ENCODE assay signal across 12 mouse cellular contexts in genomic region chr5:54280670-54281069, GRCm38 (mm10).
DNase-seq lines count a peak whose midpoint lies in the region; ATAC-seq and TF ChIP-seq lines count a peak whose summit lies in the region.
"Had no signal": no experiment of that assay in that cellular context is flagged by ENCODE, and none has a peak within 500 bp of the region (broad histone marks: within the 10 kb centered on the region; RNA-seq: fewer than 3 reads in every experiment).

No protein-coding gene starts in this region.

- no peak for ATAC-seq in hindbrain, embryonic 14.5 days (ENCODE audit: low FRiP score)
- no peak for ATAC-seq in lung, embryonic 14.5 days (ENCODE audit: insufficient read depth)
- no peak for ATAC-seq in forebrain, embryonic 16.5 days
- ATAC-seq: inflammation-experienced regulatory T-cells, adult 6 months had no signal

- no peaks in the 10 kb centered on the region for H3K9me3 ChIP-seq in hindbrain, embryonic 14.5 days (ENCODE audit: control insufficient read depth, low read length)
- no peaks in the 10 kb centered on the region for H3K9me3 ChIP-seq in hindbrain, embryonic 10.5 days
- H3K9me3 ChIP-seq in lung, embryonic 14.5 days (ENCODE audit: low read depth, low read length): no peaks in the 10 kb centered on the region
- H3K9me3 ChIP-seq in ES-Bruce4 (replicated peaks; ENCODE audit: control insufficient read depth, insufficient read depth, low read length, poor library complexity, severe bottlenecking): no peaks in the 10 kb centered on the region
- no peaks in the 10 kb centered on the region for H3K9me3 ChIP-seq in forebrain, embryonic 16.5 days (ENCODE audit: control insufficient read depth, low read length)
- H3K9me3 ChIP-seq: heart, embryonic 12.5 days had no signal

- H3K36me3 ChIP-seq in hindbrain, embryonic 14.5 days (replicated peaks; ENCODE audit: control insufficient read depth, insufficient read depth): no peaks in the 10 kb centered on the region
- no peaks in the 10 kb centered on the region for H3K36me3 ChIP-seq in hindbrain, embryonic 10.5 days
- no peaks in the 10 kb centered on the region for H3K36me3 ChIP-seq in lung, embryonic 14.5 days (ENCODE audit: insufficient read depth)
- H3K36me3 ChIP-seq in ES-Bruce4 (ENCODE audit: control insufficient read depth, insufficient read depth, low read length, poor library complexity, severe bottlenecking): no peaks in the 10 kb centered on the region
- H3K36me3 ChIP-seq in forebrain, embryonic 16.5 days (ENCODE audit: control insufficient read depth, insufficient read depth): no peaks in the 10 kb centered on the region
- H3K36me3 ChIP-seq: heart, embryonic 12.5 days had no signal

- TF ChIP-seq POLR2A in ES-Bruce4 (IDR thresholded peaks at IDR 0.05; ENCODE audit: insufficient read depth, low read length): no peak

- H3K9ac ChIP-seq in hindbrain, embryonic 14.5 days: no peak overlapping the region
- H3K9ac ChIP-seq in lung, embryonic 14.5 days: no peak overlapping the region
- H3K9ac ChIP-seq in ES-Bruce4 (ENCODE audit: low read depth, poor library complexity, severe bottlenecking): no peak overlapping the region
- H3K9ac ChIP-seq in forebrain, embryonic 16.5 days (replicated peaks; ENCODE audit: low read depth, low read length): no peak overlapping the region
- H3K9ac ChIP-seq: heart, embryonic 12.5 days had no signal

- no peak overlapping the region for H3K4me2 ChIP-seq in hindbrain, embryonic 14.5 days (replicated peaks)
- no peak overlapping the region for H3K4me2 ChIP-seq in lung, embryonic 14.5 days
- no peak overlapping the region for H3K4me2 ChIP-seq in forebrain, embryonic 16.5 days (ENCODE audit: low read length)
- H3K4me2 ChIP-seq: heart, embryonic 12.5 days had no signal

- DNase-seq in hindbrain, embryonic 14.5 days (ENCODE audit: low spot score): peak; percentile 22
- DNase-seq in hindbrain, embryonic 10.5 days (ENCODE audit: low spot score): no peak
- DNase-seq in lung, embryonic 14.5 days: no peak
- no peak for DNase-seq in lung, postnatal 14 days
- DNase-seq in embryo, embryonic 11 days: peak; percentile 34
- no peak for DNase-seq in urinary bladder, postnatal 4 days (ENCODE audit: low spot score in 2 of 2)
- DNase-seq: adrenal gland, adult 2 months; cerebellum, adult 11 months had no signal

- WGBS in hindbrain, embryonic 14.5 days: 42% methylated on average over 4 of the region's 4 CpGs
- WGBS in hindbrain, embryonic 10.5 days: 43% methylated on average over 4 of the region's 4 CpGs
- 45% methylated on average over 4 of the region's 4 CpGs for WGBS in lung, embryonic 14.5 days
- 43% methylated on average over 4 of the region's 4 CpGs for WGBS in forebrain, embryonic 16.5 days

- no peak for TF ChIP-seq EP300 in ES-Bruce4 (IDR thresholded peaks at IDR 0.05; ENCODE audit: insufficient read depth, low read depth, low read length)

- no peak overlapping the region for H3K27ac ChIP-seq in hindbrain, embryonic 14.5 days
- no peak overlapping the region for H3K27ac ChIP-seq in hindbrain, embryonic 10.5 days
- H3K27ac ChIP-seq in lung, embryonic 14.5 days (ENCODE audit: low read depth): no peak overlapping the region
- H3K27ac ChIP-seq in ES-Bruce4 (ENCODE audit: insufficient read depth, low read length): no peak overlapping the region
- no peak overlapping the region for H3K27ac ChIP-seq in forebrain, embryonic 16.5 days (ENCODE audit: low read length)

- TF ChIP-seq CTCF in lung, embryonic 14.5 days (IDR thresholded peaks at IDR 0.05; ENCODE audit: low read depth): peak; percentile 43
- TF ChIP-seq CTCF in ES-Bruce4 (IDR thresholded peaks at IDR 0.05; ENCODE audit: low read depth, low read length): peak; percentile 5

- no peak overlapping the region for H3K4me3 ChIP-seq in hindbrain, embryonic 14.5 days (replicated peaks; ENCODE audit: low read length)
- no peak overlapping the region for H3K4me3 ChIP-seq in hindbrain, embryonic 10.5 days
- no peak overlapping the region for H3K4me3 ChIP-seq in lung, embryonic 14.5 days (ENCODE audit: low read depth, low read length)
- no peak overlapping the region for H3K4me3 ChIP-seq in ES-Bruce4 (ENCODE audit: low read depth, low read length)
- no peak overlapping the region for H3K4me3 ChIP-seq in forebrain, embryonic 16.5 days (replicated peaks; ENCODE audit: low read length)
- H3K4me3 ChIP-seq: heart, embryonic 12.5 days had no signal

- H3K27me3 ChIP-seq in hindbrain, embryonic 14.5 days (ENCODE audit: control insufficient read depth, insufficient read depth, low read length): no peaks in the 10 kb centered on the region
- H3K27me3 ChIP-seq in hindbrain, embryonic 10.5 days (ENCODE audit: insufficient read depth, poor library complexity, severe bottlenecking): no peaks in the 10 kb centered on the region
- H3K27me3 ChIP-seq in lung, embryonic 14.5 days (ENCODE audit: insufficient read depth, low read length): no peaks in the 10 kb centered on the region
- no peaks in the 10 kb centered on the region for H3K27me3 ChIP-seq in ES-Bruce4 (ENCODE audit: control insufficient read depth, insufficient read depth, low read length, poor library complexity, severe bottlenecking)
- no peaks in the 10 kb centered on the region for H3K27me3 ChIP-seq in forebrain, embryonic 16.5 days (replicated peaks; ENCODE audit: control insufficient read depth, insufficient read depth, low read length)
- H3K27me3 ChIP-seq: heart, embryonic 12.5 days had no signal

- H3K4me1 ChIP-seq in hindbrain, embryonic 14.5 days (replicated peaks; ENCODE audit: control insufficient read depth, insufficient read depth, low read length): peaks cover 11% of the 10 kb centered on the region
- H3K4me1 ChIP-seq in hindbrain, embryonic 10.5 days (replicated peaks): 0 out of 2 replicates have a peak, but pooled peaks cover 2% of the 10 kb centered on the region
- H3K4me1 ChIP-seq in lung, embryonic 14.5 days (ENCODE audit: insufficient read depth): no peaks in the 10 kb centered on the region
- H3K4me1 ChIP-seq in ES-Bruce4 (ENCODE audit: control insufficient read depth, insufficient read depth, low read length): no peaks in the 10 kb centered on the region
- H3K4me1 ChIP-seq in forebrain, embryonic 16.5 days (replicated peaks; ENCODE audit: control insufficient read depth, insufficient read depth, low read length): peaks cover 3% of the 10 kb centered on the region
- H3K4me1 ChIP-seq: heart, embryonic 12.5 days had no signal

Comparison
In these comparisons a context has a peak if more than half of its experiments do, and no peak if none do; other contexts are left out.
1. DNase-seq: peak in hindbrain, embryonic 14.5 days (single experiment) and embryo, embryonic 11 days (single experiment); none in hindbrain, embryonic 10.5 days (single experiment), lung, embryonic 14.5 days (single experiment), lung, postnatal 14 days (single experiment) and urinary bladder, postnatal 4 days (0 of 2).